Mouse (Mus musculus) olfactory bulb, adult 2 months (tissue): ENCODE data around the gene Sdk2.

Experiments
- CTCF ChIP-seq: fragments of 200-500 bp; IDR thresholded peaks from 2 replicates; pipeline ENCODE4 v1.5.1; 2012; ENCODE audit warnings: low read depth, mild to moderate bottlenecking, low read length, moderate library complexity; ENCODE audit not compliant: insufficient read depth
- POLR2A ChIP-seq: fragments of 200-500 bp; IDR thresholded peaks from 2 replicates; pipeline ENCODE4 v1.6.1; 2012; ENCODE audit warnings: mild to moderate bottlenecking, low read depth, low read length, moderate library complexity; ENCODE audit not compliant: insufficient read depth

DNA sequence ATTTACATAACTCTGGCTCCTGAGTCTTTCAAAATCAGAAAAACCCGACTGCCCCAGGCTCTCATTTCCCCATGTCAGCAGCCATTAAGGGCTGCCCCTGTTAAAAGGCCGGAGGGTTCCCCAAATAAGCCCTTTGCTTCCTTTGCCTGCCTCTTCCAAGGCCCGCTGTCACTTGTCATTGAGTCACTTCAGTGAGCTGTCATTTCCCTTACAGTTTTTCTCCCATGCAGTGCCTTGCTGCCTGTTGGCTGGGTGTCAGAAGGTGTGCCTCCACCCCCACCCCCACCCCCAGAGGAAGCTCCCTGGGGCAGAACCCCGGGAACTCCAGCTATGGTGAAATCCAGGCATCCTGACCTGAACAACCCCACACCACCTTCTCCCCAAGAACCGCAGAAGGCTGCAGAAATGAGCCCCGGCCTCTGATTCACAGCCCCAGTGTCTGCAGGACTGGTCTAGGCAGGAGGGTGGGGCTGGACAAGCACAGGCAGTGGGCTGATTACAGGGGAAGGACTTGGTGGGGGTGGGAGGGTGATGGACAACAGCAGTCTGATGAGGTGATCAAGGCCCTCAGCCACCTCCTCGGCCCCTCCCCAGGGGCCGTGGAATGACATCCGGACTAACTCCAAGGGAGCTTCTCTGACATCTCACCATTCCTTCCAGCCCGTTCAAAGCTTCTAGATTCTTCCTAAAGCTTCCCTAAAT is 300.4 kb downstream of the Sdk2 start:
- TF ChIP-seq POLR2A (no peak), CTCF (no peak)
